Mouse (Mus musculus) liver, adult 2 months (tissue): ENCODE data around the gene Rnf5.

Experiments used
- CTCF ChIP-seq: fragments of 200-500 bp; IDR thresholded peaks from 2 replicates; pipeline ENCODE4 v1.5.1; 2011; ENCODE audit warnings: low read depth, low read length, control low read depth
- POLR2A ChIP-seq: fragments of 200-500 bp; IDR thresholded peaks from 2 replicates; pipeline ENCODE4 v1.6.1; 2011; ENCODE audit warnings: low read length, control low read depth; ENCODE audit not compliant: insufficient read depth; ENCODE audit errors: extremely low read depth

DNA sequence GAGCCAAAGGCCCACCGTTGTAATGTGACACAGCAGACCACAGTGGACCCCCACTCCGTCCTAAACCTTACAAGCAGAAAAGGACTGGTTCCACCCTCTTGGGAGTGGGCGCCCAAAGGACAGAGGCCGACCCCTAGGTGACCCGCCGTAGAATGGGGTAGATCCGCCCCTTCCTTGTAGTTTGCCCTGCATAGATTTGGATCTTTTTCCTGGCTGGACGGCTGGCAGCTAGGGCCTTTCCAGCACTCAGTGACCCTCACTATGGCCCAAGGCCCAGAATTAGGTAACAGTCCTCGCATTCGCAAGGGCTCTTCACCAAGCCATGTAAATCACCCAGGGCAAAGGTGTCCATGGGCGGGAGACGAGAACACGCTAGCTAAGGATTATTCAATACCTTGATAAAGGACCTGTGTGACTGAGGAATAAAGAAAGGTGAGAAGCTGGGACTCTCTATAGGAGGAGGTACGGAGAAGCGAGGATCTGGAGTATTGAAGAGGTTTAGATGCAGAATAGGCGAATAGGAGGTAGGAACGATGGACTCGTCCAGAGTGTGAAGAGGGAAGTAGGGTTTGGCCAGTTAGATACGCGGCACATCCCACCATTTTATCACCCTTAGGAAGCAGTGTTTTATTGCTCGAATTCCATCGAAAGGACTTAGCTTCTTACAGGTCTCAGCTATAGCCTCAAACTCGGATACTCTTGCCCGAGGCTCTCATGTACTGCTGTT is 1.2 kb upstream of the Rnf5 start:
- TF ChIP-seq POLR2A (no peak), CTCF (no peak)
